Mouse (Mus musculus): Measurements from ENCODE around the gene Tcte2. TPM values are rescaled to one million over a fixed set of nuclear protein-coding genes. Genes with fewer than 3 reads are reported as not detected.
"Not testable (repeated sequence)": the region's sequence is repeated elsewhere in the genome, so short reads cannot be mapped to it uniquely, and the experiment has no call there.

Tcte2 gene
- total RNA-seq (2014; fragmentation: Nextera tagmentation) = not detected in 2 replicates
- total RNA-seq (2017) = 0.12 and 0.16 TPM in 2 replicates
- not detected in 2 replicates for polyA plus RNA-seq (2012)

DNA sequence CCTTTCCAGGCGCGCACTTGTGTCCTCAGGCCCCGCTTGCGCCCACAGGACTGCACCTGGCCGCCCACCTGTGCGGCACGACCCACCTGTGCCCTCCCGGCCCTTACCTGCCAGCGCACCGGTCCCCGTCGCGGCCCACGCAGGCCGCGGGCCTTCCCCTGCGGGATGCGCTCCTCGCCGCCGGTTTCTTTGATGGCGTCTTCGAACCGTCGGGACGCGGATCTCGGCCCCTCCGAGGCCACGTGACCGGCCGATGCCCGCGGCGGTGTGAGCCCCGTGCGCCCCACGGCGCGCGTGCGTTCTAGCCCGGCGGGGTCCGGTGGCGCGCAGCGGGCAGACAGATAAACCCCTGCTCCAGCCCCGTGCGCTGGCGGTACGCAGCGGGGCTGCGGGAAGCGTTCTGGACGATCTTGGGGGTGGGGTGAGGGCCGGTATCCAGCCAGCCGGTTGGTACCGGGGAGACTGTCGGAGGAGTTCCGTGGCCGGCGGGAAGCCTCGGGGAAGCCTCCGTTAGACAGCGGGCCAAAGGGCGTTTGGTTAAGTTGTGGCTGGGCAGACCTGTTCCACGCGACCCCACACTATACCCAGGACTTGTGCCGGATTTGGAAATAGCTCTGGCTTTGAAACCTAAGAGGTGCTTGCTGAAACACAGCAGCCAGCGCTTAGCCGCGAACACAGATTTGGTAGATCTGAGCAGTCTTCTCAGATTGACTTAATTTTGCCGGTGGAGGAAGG lies at the start of gene Tcte2:
Gene Tcte2, minus strand, starts transcription at position 647 of the 735 bp plus-strand sequence.
- ATAC-seq (ENCODE audit: extremely low read depth, insufficient number of reproducible peaks, low FRiP score, poor library complexity, severe bottlenecking) (no peak), DNase-seq (ENCODE audit: low spot score) (no peak)
- peak within 1 kb of the TSS; percentile 20; the same call in 1 of the 2 replicates for H3K4me3 ChIP-seq (ENCODE audit: low read depth, low read length)
- H3K27me3 ChIP-seq (ENCODE audit: insufficient read depth, low read length) = no peaks in the 10 kb centered on the region; the same call in 1 of the 2 replicates
- H3K4me1 ChIP-seq (ENCODE audit: insufficient read depth, low read depth, low read length) = no peaks in the 10 kb centered on the region
- H3K36me3 ChIP-seq (replicated peaks) = no peaks in the 10 kb centered on the region
- TF ChIP-seq POLR2AphosphoS5 (IDR thresholded peaks at IDR 0.05; ENCODE audit: insufficient replicate concordance, low read depth, low read length) (no peak), TAL1 (conservative IDR thresholded peaks at IDR 0.05; ENCODE audit: low read depth, low read length) (no peak), GATA1 (IDR thresholded peaks at IDR 0.05; ENCODE audit: borderline replicate concordance, low read length) (no peak), GATA2 (IDR thresholded peaks at IDR 0.05; ENCODE audit: borderline replicate concordance, low read depth, low read length) (no peak)
- H3K9me3 ChIP-seq (replicated peaks) = peaks cover 41% of the 10 kb centered on the region

GRCm38 (mm10) chr17:13806016-13806415 lies 44.4 kb upstream of the Tcte2 start:
- no peak for TF ChIP-seq POLR2AphosphoS5 (IDR thresholded peaks at IDR 0.05; ENCODE audit: insufficient replicate concordance, low read depth, low read length)
- no peak for TF ChIP-seq GATA2 (IDR thresholded peaks at IDR 0.05; ENCODE audit: borderline replicate concordance, low read depth, low read length)
- no peak for TF ChIP-seq GATA1 (IDR thresholded peaks at IDR 0.05; ENCODE audit: borderline replicate concordance, low read length)
- TF ChIP-seq CTCF (IDR thresholded peaks at IDR 0.05; ENCODE audit: low read depth, low read length) = no peak
- no peak for TF ChIP-seq TAL1 (conservative IDR thresholded peaks at IDR 0.05; ENCODE audit: low read depth, low read length)
- Histone ChIP-seq H3K27me3 (ENCODE audit: insufficient read depth, low read length) (no peaks in the 10 kb centered on the region), H3K4me1 (ENCODE audit: insufficient read depth, low read depth, low read length) (no peaks in the 10 kb centered on the region)

GRCm38 (mm10) chr17:13802836-13803408 lies 41.3 kb upstream of the Tcte2 start:
- no peaks in the 10 kb centered on the region for H3K36me3 ChIP-seq (replicated peaks)
- no peak for ATAC-seq (ENCODE audit: extremely low read depth, insufficient number of reproducible peaks, low FRiP score, poor library complexity, severe bottlenecking)

More at GRCm38 (mm10) chr17:13806016-13806415, 44.4 kb upstream of the Tcte2 start:
- DNase-seq (ENCODE audit: low spot score) (no peak), ATAC-seq (ENCODE audit: extremely low read depth, insufficient number of reproducible peaks, low FRiP score, poor library complexity, severe bottlenecking) (no peak)
- no peaks in the 10 kb centered on the region for H3K9me3 ChIP-seq (replicated peaks)
- H3K36me3 ChIP-seq (replicated peaks) = no peaks in the 10 kb centered on the region
- no peak overlapping the region for H3K4me3 ChIP-seq (ENCODE audit: low read depth, low read length)

DNA sequence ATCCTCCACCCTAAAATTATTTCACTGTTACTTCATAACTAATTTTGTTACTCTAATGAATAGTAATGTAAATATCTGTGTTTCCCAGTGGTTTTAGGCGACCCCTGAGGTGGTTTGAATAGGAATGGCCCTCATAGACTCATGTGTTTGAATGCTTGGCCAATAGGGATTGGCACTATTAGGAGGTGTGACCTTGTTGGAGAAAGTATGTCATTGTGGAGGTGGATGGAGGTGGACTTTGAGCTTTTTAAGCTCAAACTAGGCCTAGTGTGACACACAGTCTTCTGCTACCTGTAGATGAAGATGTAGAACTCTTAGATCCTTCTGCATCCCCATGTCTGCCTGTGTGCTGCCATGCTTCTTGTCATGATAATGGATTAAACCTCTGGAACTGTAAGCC lies 36.1 kb upstream of the Tcte2 start:
- TF ChIP-seq GATA1 (IDR thresholded peaks at IDR 0.05; ENCODE audit: borderline replicate concordance, low read length) (no peak), CTCF (IDR thresholded peaks at IDR 0.05; ENCODE audit: low read depth, low read length) (no peak), GATA2 (IDR thresholded peaks at IDR 0.05; ENCODE audit: borderline replicate concordance, low read depth, low read length) (no peak), POLR2AphosphoS5 (IDR thresholded peaks at IDR 0.05; ENCODE audit: insufficient replicate concordance, low read depth, low read length) (no peak), TAL1 (conservative IDR thresholded peaks at IDR 0.05; ENCODE audit: low read depth, low read length) (no peak)
- no peak overlapping the region for H3K4me3 ChIP-seq (ENCODE audit: low read depth, low read length)
- H3K4me1 ChIP-seq (ENCODE audit: insufficient read depth, low read depth, low read length) = no peaks in the 10 kb centered on the region
- no peak for DNase-seq (ENCODE audit: low spot score)
- ATAC-seq (ENCODE audit: extremely low read depth, insufficient number of reproducible peaks, low FRiP score, poor library complexity, severe bottlenecking) = no peak
- H3K9me3 ChIP-seq (replicated peaks) = no peaks in the 10 kb centered on the region
- H3K27me3 ChIP-seq (ENCODE audit: insufficient read depth, low read length) = no peaks in the 10 kb centered on the region
- no peaks in the 10 kb centered on the region for H3K36me3 ChIP-seq (replicated peaks)

More at GRCm38 (mm10) chr17:13802836-13803408, 41.3 kb upstream of the Tcte2 start:
- no peak overlapping the region for H3K4me3 ChIP-seq (ENCODE audit: low read depth, low read length)
- no peaks in the 10 kb centered on the region for H3K4me1 ChIP-seq (ENCODE audit: insufficient read depth, low read depth, low read length)
- no peaks in the 10 kb centered on the region for H3K9me3 ChIP-seq (replicated peaks)
- TF ChIP-seq GATA1 (IDR thresholded peaks at IDR 0.05; ENCODE audit: borderline replicate concordance, low read length) = no peak
- no peak for TF ChIP-seq POLR2AphosphoS5 (IDR thresholded peaks at IDR 0.05; ENCODE audit: insufficient replicate concordance, low read depth, low read length)
- TF ChIP-seq TAL1 (conservative IDR thresholded peaks at IDR 0.05; ENCODE audit: low read depth, low read length) = no peak
- no peak for TF ChIP-seq GATA2 (IDR thresholded peaks at IDR 0.05; ENCODE audit: borderline replicate concordance, low read depth, low read length)
- TF ChIP-seq CTCF (IDR thresholded peaks at IDR 0.05; ENCODE audit: low read depth, low read length) = no peak
- no peak for DNase-seq (ENCODE audit: low spot score)
- H3K27me3 ChIP-seq (ENCODE audit: insufficient read depth, low read length) = no peaks in the 10 kb centered on the region

- ATAC-seq (ENCODE audit: extremely low read depth, insufficient number of reproducible peaks, low FRiP score, poor library complexity, severe bottlenecking); H3K4me1 ChIP-seq (ENCODE audit: insufficient read depth, low read depth, low read length); H3K4me3 ChIP-seq (ENCODE audit: low read depth, low read length); DNase-seq (ENCODE audit: low spot score); H3K9me3 ChIP-seq (replicated peaks); H3K27me3 ChIP-seq (ENCODE audit: insufficient read depth, low read length); H3K36me3 ChIP-seq (replicated peaks): not testable (repeated sequence)
Observed at GRCm38 (mm10) chr17:13790033-13790432, 28.4 kb upstream of the Tcte2 start.

- TF ChIP-seq GATA1 (IDR thresholded peaks at IDR 0.05; ENCODE audit: borderline replicate concordance, low read length) = no peak
- TF ChIP-seq TAL1 (conservative IDR thresholded peaks at IDR 0.05; ENCODE audit: low read depth, low read length) = no peak
- no peak for TF ChIP-seq GATA2 (IDR thresholded peaks at IDR 0.05; ENCODE audit: borderline replicate concordance, low read depth, low read length)
- no peak for TF ChIP-seq POLR2AphosphoS5 (IDR thresholded peaks at IDR 0.05; ENCODE audit: insufficient replicate concordance, low read depth, low read length)
- no peak for TF ChIP-seq CTCF (IDR thresholded peaks at IDR 0.05; ENCODE audit: low read depth, low read length)
- ATAC-seq (ENCODE audit: extremely low read depth, insufficient number of reproducible peaks, low FRiP score, poor library complexity, severe bottlenecking) = no peak
- no peak for DNase-seq (ENCODE audit: low spot score)
- H3K4me3 ChIP-seq (ENCODE audit: low read depth, low read length) = no peak overlapping the region
- no peaks in the 10 kb centered on the region for H3K27me3 ChIP-seq (ENCODE audit: insufficient read depth, low read length)
- H3K36me3 ChIP-seq (replicated peaks) = no peaks in the 10 kb centered on the region
- H3K9me3 ChIP-seq (replicated peaks) = peaks cover 4% of the 10 kb centered on the region
- H3K4me1 ChIP-seq (ENCODE audit: insufficient read depth, low read depth, low read length) = no peaks in the 10 kb centered on the region
Observed at GRCm38 (mm10) chr17:13783469-13783868, 21.8 kb upstream of the Tcte2 start.

Measured in G1E (cell line).